Mouse (Mus musculus) lung, postnatal 25 days (tissue): ENCODE data around the gene Pdk1.

Experiments used
- DNase-seq: peaks from one replicate; pipeline ENCODE4 v3.0.0; 2022; ENCODE audit warnings: low spot score

Pdk1 gene

DNA sequence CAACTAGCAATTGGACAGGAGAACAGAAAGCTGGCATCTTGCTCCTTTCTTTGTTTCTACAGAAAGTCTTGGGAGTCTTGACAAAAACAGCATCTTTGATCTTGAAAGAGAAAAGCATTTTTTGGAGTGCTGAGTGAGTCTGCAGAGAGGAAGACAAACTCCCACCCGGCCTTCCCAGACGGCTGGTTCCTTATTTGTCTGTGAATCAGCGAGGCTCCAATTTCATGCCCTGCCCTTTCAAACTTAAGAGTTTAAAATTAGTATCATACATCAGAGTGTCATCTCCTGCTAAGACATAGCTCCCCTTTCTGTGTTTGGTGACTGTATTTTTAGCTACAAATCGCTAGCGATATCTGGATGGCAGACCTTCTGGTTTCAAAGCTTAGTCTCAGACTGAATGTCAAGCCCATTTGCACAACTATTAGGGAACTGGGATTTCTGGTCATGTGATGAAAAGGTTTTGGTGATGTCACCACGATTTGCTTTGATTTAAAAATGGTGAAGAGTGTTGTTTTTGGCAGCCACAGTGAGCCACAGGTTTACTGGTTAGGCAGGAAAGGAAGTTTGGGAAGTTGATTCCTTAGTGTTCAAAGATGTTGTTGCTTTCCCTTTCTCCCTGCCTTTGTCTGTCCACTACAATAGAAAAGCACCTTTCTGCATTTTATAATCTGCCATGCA, 65.8 kb downstream of the Pdk1 start:
- no peak for DNase-seq

GRCm38 (mm10) chr2:71941005-71941720, 68.1 kb downstream of the Pdk1 start:
- DNase-seq: peak; percentile 5

DNA sequence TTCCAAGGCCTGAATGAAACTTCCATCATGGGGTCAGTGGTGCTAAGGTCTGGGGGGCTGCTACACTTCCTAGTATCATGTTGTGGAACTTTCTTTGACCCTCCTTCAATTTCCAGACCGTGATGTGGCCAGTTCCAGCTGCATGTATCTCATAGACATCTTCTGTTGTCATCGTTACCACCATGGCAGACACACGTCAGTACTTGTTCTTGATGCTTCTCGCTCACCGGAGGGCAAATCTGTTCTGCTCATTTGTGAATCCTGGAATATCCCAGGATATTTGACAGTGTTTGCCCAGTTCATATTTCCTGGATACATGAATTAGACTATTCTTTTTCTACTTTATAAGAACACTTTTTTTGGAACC, 68.7 kb downstream of the Pdk1 start:
- DNase-seq: no peak

DNA sequence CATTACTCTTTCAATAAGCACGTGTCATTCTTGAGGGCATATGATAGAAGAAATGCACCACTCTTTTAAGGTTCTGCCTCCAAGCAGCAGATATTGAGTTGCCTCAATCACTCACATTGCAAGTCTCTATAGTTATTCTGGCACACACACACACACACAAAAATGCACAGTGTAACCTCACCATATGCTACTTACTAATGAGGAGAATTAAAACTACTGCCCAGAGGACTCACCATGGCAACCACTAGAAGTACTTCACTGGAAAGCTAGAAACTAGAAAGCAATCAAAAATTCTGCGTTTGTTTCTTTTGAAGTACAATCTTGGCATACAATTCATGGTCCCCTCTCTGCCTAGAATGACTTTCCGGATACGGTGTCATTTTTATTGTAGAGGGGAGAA, 78.2 kb downstream of the Pdk1 start:
- no peak for DNase-seq
